In the genomic region with DNA sequence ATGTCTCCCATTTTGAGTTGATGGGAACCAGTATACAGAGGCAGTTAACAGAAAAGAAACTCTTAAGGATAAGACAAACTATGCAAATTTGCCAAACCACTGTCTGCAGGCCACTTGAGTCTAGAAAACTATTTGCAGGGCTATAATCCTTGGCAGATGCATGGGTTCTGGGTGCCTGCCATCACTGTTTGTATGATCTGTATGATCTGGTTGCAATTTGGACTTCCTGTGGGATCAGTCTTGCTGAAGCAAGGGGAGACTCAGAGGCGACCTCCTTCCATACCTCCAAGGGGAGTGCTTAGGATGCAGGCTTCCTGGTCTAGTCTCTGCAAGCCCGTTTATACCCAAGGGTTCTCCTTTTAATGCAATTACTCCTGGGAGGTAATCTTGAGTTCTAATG, we compare ENCODE assay signal across 19 mouse cellular contexts.
"Had no signal": no experiment of that assay in that cellular context is flagged by ENCODE, and none has a peak within 500 bp of the region (broad histone marks: within the 10 kb centered on the region; RNA-seq: fewer than 3 reads in every experiment).

No protein-coding gene starts in this region.

- H3K27me3 ChIP-seq: limb, embryonic 13.5 days; liver, embryonic 15.5 days; megakaryocyte, embryonic 14.5 days; midbrain, embryonic 15.5 days; neural tube, embryonic 12.5 days had no signal

- H3K4me1 ChIP-seq: liver, embryonic 15.5 days; megakaryocyte, embryonic 14.5 days; midbrain, embryonic 15.5 days; neural tube, embryonic 12.5 days had no signal

- H3K4me2 ChIP-seq: limb, embryonic 13.5 days; liver, embryonic 11.5 days; liver, embryonic 15.5 days; midbrain, embryonic 11.5 days; midbrain, embryonic 15.5 days; neural tube, embryonic 12.5 days had no signal

- H3K4me3 ChIP-seq: limb, embryonic 13.5 days; liver, embryonic 15.5 days; megakaryocyte, embryonic 14.5 days; midbrain, embryonic 15.5 days; neural tube, embryonic 12.5 days had no signal

- DNase-seq: kidney, adult 2 months; layer of hippocampus, adult 9-11 months; layer of hippocampus, postnatal 36 days; lung, adult 2 months; lung, postnatal 14 days; retina, postnatal 1 day; right cerebral cortex, postnatal 4 days; spleen, adult 18-20 months; thymus, adult 18-20 months; thymus, postnatal 14 days had no signal

- ATAC-seq: midbrain, embryonic 15.5 days had no signal

- H3K27ac ChIP-seq: kidney, postnatal 0 days; limb, embryonic 13.5 days; liver, embryonic 15.5 days; macrophage; midbrain, embryonic 15.5 days; neural tube, embryonic 12.5 days had no signal

- H3K9ac ChIP-seq: limb, embryonic 13.5 days; liver, embryonic 15.5 days; midbrain, embryonic 15.5 days; neural tube, embryonic 12.5 days had no signal

- H3K9me3 ChIP-seq: limb, embryonic 13.5 days; liver, embryonic 15.5 days; megakaryocyte, embryonic 14.5 days; midbrain, embryonic 15.5 days; neural tube, embryonic 12.5 days had no signal

- H3K36me3 ChIP-seq: liver, embryonic 15.5 days; midbrain, embryonic 15.5 days; neural tube, embryonic 12.5 days had no signal
